In genomic region chr5:130938911-130939608, GRCm38 (mm10) we compare ENCODE assay signal across 8 mouse cellular contexts.
DNase-seq lines count a peak whose midpoint lies in the region; ATAC-seq lines count a peak whose summit lies in the region.

No protein-coding gene starts in this region.

- no peaks in the 10 kb centered on the region for H3K36me3 ChIP-seq in lung, embryonic 15.5 days
- H3K36me3 ChIP-seq in midbrain, embryonic 15.5 days (replicated peaks), result no peaks in the 10 kb centered on the region

- no peak for DNase-seq in lung, postnatal 25 days (ENCODE audit: low spot score)
- DNase-seq in embryo, embryonic 9.5 days (ENCODE audit: extremely low spot score), result peak; percentile 39
- DNase-seq in gastrocnemius, postnatal 25 days, result peak; percentile 57
- DNase-seq in layer of hippocampus, postnatal 14 days (ENCODE audit: low spot score in 2 of 2), result peak; percentile 65 to 82
- no peak for DNase-seq in spleen, postnatal 4 days (ENCODE audit: low spot score in 2 of 2)

- no peaks in the 10 kb centered on the region for H3K9me3 ChIP-seq in lung, embryonic 15.5 days
- H3K9me3 ChIP-seq in midbrain, embryonic 15.5 days, result no peaks in the 10 kb centered on the region

- H3K4me1 ChIP-seq in lung, embryonic 15.5 days, result peaks cover 12% of the 10 kb centered on the region
- peaks cover 13% of the 10 kb centered on the region for H3K4me1 ChIP-seq in midbrain, embryonic 15.5 days

- H3K27ac ChIP-seq in lung, embryonic 15.5 days, result 0 out of 2 replicates have a peak overlapping the region, but pooled peaks have one; percentile 42
- H3K27ac ChIP-seq in midbrain, embryonic 15.5 days, result peak overlapping the region; percentile 56; the same call in 1 of the 2 replicates

- WGBS in lung, embryonic 15.5 days, result 29% methylated on average over 4 of the region's 4 CpGs
- 15% methylated on average over 4 of the region's 4 CpGs for WGBS in midbrain, embryonic 15.5 days

- no peak overlapping the region for H3K4me2 ChIP-seq in lung, embryonic 15.5 days
- H3K4me2 ChIP-seq in midbrain, embryonic 15.5 days, result no peak overlapping the region

- peak; percentile 66 for ATAC-seq in lung, embryonic 15.5 days (ENCODE audit: borderline replicate concordance, extremely low read depth, low FRiP score, low TSS enrichment)
- no peak for ATAC-seq in midbrain, embryonic 15.5 days (replicated peaks)
- no peak for ATAC-seq in activated CD4-positive, CD25-positive, alpha-beta regulatory T cell, adult 4 months

- H3K27me3 ChIP-seq in lung, embryonic 15.5 days, result no peaks in the 10 kb centered on the region
- no peaks in the 10 kb centered on the region for H3K27me3 ChIP-seq in midbrain, embryonic 15.5 days (replicated peaks)

- no peak overlapping the region for H3K4me3 ChIP-seq in lung, embryonic 15.5 days
- no peak overlapping the region for H3K4me3 ChIP-seq in midbrain, embryonic 15.5 days

- no peak overlapping the region for H3K9ac ChIP-seq in lung, embryonic 15.5 days
- no peak overlapping the region for H3K9ac ChIP-seq in midbrain, embryonic 15.5 days

Comparison
In these comparisons a context has a peak if more than half of its experiments do, and no peak if none do; other contexts are left out.
1. DNase-seq: peak in embryo, embryonic 9.5 days (single experiment), gastrocnemius, postnatal 25 days (single experiment) and layer of hippocampus, postnatal 14 days (2 of 2); none in lung, postnatal 25 days (single experiment) and spleen, postnatal 4 days (0 of 2).